Mouse (Mus musculus) kidney, adult 2 months (tissue): ENCODE data around the gene B4galnt2. TPM values are rescaled to one million over a fixed set of nuclear protein-coding genes. Genes with fewer than 3 reads are reported as not detected.

Experiments
- DNase-seq: peaks from one replicate; pipeline ENCODE4 v3.0.0; 2021
- H3K27ac ChIP-seq: fragments of 200-500 bp; 2 replicates; pipeline ENCODE4 v1.5.1; 2012; ENCODE audit warnings: low read depth, low read length, control low read depth, inconsistent platforms; ENCODE audit not compliant: insufficient read depth
- H3K27me3 ChIP-seq: fragments of 200-500 bp; replicated peaks from 2 replicates; pipeline ENCODE4 v1.6.1; 2012; ENCODE audit warnings: mild to moderate bottlenecking, moderate library complexity, low read length, inconsistent platforms; ENCODE audit not compliant: control insufficient read depth, insufficient read depth
- H3K36me3 ChIP-seq: fragments of 200-500 bp; 2 replicates; pipeline ENCODE4 v1.6.1; 2012; ENCODE audit warnings: mild to moderate bottlenecking, moderate library complexity, low read length, inconsistent platforms; ENCODE audit not compliant: control insufficient read depth, insufficient read depth
- H3K4me1 ChIP-seq: fragments of 200-500 bp; 2 replicates; pipeline ENCODE4 v1.6.1; 2011; ENCODE audit warnings: low read length; ENCODE audit not compliant: control insufficient read depth, insufficient read depth
- H3K4me3 ChIP-seq: fragments of 200-500 bp; 2 replicates; pipeline ENCODE4 v1.5.1; 2011; ENCODE audit warnings: mild to moderate bottlenecking, low read depth, low read length, control low read depth; ENCODE audit not compliant: insufficient read depth
- CTCF ChIP-seq: fragments of 200-500 bp; conservative IDR thresholded peaks from 2 replicates; pipeline ENCODE4 v1.5.1; 2011; ENCODE audit warnings: low read depth, mild to moderate bottlenecking, control low read depth, low read length, moderate library complexity, mixed read lengths; ENCODE audit not compliant: insufficient read depth, insufficient read length
- POLR2A ChIP-seq: fragments of 200-500 bp; IDR thresholded peaks from one replicate; pipeline ENCODE4 v1.6.1; 2011; ENCODE audit warnings: low read depth, low read length, control low read depth
- whole genome bisulfite sequencing: fragments of 180-500 bp; shearing (Covaris S2); methylation state at CpG from one replicate; pipeline ENCODE4 v1.1.7; 2018; 5-methylcytosine and 5-hydroxymethylcytosine counted together
- polyA plus RNA-seq: library from polyadenylated mRNA; depleted of rRNA; stranded (reverse); fragments of >200 nt; gene quantifications from 2 replicates; pipeline ENCODE4 v1.2.3, GENCODE M21; 2012

Gene B4galnt2
- polyA plus RNA-seq, 1 experiment: 0.38 TPM

DNA sequence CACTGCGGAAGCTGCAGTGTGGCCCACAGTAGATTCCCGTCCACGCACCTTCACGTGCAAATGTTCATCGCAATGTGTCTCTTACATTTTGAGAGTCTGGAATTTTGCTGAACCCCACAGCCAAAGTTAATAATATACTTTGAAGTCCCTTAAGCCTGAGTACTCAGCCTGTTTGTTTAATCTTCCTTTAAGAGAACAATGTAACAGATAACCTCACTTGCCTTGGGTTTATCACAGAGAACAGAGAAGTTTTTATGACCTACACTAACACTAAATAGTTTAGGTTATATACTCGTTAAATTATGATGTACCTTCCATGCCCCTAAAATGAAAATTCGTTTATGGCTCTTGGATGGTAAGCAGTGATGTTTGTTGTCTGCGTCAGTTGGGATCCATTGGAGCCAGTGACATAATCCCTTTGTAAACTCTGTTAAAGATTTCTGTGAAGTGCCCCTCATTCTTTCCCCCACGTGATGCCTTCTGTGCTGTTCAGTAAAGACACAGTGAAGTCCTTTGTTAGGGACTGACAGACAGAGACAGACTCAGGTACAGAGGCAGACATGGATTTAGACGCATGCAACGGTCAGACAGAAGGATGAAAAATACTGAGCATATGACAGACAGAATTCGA is 7.4 kb upstream of the B4galnt2 start:
- DNase-seq: no peak
- no peaks in the 10 kb centered on the region for H3K4me1 ChIP-seq
- peaks cover 1% of the 10 kb centered on the region for H3K27me3 ChIP-seq
- no peak overlapping the region for H3K4me3 ChIP-seq
- 67% methylated on average over 12 of the region's 12 CpGs for WGBS
- no peaks in the 10 kb centered on the region for H3K36me3 ChIP-seq
- no peak for TF ChIP-seq POLR2A
- TF ChIP-seq CTCF: no peak
- no peak overlapping the region for H3K27ac ChIP-seq

GRCm38 (mm10) chr11:95916426-95916825 is 1.7 kb upstream of the B4galnt2 start:
- H3K4me1 ChIP-seq: no peaks in the 10 kb centered on the region
- H3K27ac ChIP-seq: no peak overlapping the region
- H3K36me3 ChIP-seq: no peaks in the 10 kb centered on the region
- no peak overlapping the region for H3K4me3 ChIP-seq
- H3K27me3 ChIP-seq: peaks cover 9% of the 10 kb centered on the region
- WGBS: 22% methylated on average over 5 of the region's 5 CpGs
- no peak for DNase-seq
- no peak for TF ChIP-seq CTCF
- TF ChIP-seq POLR2A: no peak

DNA sequence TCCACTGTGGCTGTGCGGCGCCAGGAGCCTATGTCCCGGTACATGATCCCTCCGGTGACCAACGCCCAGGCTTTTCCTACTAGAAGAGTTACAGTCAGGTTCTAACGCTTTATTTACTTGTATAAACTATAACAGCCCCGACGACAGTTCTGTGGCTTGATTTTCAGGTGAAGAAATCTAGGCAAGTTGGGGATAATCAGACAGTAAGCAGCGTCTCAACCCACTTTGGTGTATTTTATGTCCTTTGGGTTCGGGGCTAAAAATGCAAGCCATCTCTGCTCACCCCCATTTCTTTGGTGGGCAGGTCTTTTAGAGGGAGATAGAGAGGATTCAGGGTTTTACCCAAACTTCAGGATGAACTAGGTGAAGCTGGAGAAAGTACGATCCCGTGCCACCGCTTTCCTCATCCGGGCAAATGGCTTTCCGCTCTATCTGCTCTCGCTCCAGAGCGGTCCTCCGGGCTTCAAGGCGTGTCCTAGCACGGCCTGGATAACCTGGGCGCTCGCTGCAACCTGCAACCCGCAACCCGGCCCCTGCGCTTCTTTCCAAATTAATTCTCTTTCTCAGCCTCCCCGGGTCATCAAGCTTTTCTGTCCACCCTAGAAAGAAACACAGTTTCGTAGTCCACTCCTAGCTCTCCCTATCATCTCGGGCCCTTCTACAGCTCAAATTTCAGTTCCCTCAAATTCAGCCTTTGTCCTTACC is 467 bp upstream of the B4galnt2 start:
- no peaks in the 10 kb centered on the region for H3K36me3 ChIP-seq
- peaks cover 9% of the 10 kb centered on the region for H3K27me3 ChIP-seq
- 4% methylated on average over 28 of the region's 28 CpGs for WGBS
- no peak overlapping the region for H3K27ac ChIP-seq
- no peaks in the 10 kb centered on the region for H3K4me1 ChIP-seq
- DNase-seq: peak; percentile 11
- TF ChIP-seq CTCF (no peak), POLR2A (no peak)
- no peak overlapping the region for H3K4me3 ChIP-seq

- Histone ChIP-seq H3K4me1 (no peaks in the 10 kb centered on the region), H3K4me3 (no peak overlapping the region), H3K27ac (no peak overlapping the region)
These were observed 628 bp downstream of the B4galnt2 start for GRCm38 (mm10) chr11:95913959-95914566.

GRCm38 (mm10) chr11:95911579-95911978 is 3.1 kb downstream of the B4galnt2 start:
- no peak for TF ChIP-seq POLR2A
- no peak for TF ChIP-seq CTCF
- Histone ChIP-seq H3K36me3 (no peaks in the 10 kb centered on the region), H3K4me1 (no peaks in the 10 kb centered on the region), H3K4me3 (no peak overlapping the region), H3K27ac (no peak overlapping the region), H3K27me3 (peaks cover 9% of the 10 kb centered on the region)
- WGBS: 29% methylated on average over 7 of the region's 7 CpGs
- DNase-seq: no peak

More at GRCm38 (mm10) chr11:95913959-95914566, 628 bp downstream of the B4galnt2 start:
- DNase-seq: no peak
- TF ChIP-seq POLR2A (no peak), CTCF (no peak)
- Histone ChIP-seq H3K27me3 (peaks cover 9% of the 10 kb centered on the region), H3K36me3 (no peaks in the 10 kb centered on the region)
- 9% methylated on average over 14 of the region's 14 CpGs for WGBS

DNA sequence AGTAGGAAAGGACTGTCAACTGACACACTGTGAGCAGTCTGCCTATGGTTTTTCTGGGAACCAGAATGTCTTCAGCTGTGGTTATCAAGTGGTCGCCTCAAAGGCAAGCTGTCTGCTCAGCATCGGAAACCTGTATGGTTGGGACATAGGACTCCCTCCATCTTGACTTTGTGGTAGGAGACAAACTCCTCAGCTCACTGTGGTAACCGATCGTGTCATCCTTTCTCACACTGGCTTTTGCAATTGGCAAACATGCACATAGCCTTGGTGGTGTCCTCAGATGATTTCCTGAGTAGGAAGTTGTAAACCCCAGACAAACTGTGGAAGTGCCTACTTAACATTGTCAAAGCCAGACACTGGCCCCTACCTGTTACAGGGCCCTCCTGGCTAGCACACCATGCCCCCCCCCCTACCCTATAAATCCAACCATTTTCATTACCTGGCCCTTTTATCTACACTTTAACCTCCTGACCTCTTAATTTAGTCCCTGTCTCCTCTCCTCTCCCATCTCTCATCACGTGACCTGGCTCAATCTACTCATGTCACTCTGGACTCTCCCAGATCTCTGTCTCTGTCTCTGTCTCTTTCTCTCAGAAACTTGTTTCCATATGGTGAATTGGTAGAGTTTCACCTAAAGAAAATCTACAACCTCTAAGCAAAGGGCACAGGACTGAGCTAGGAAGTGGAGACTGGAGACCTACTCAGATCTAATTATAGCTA is 6.7 kb downstream of the B4galnt2 start:
- Histone ChIP-seq H3K27me3 (no peaks in the 10 kb centered on the region; the same call in 1 of the 2 replicates), H3K4me3 (no peak overlapping the region), H3K36me3 (no peaks in the 10 kb centered on the region), H3K4me1 (no peaks in the 10 kb centered on the region), H3K27ac (no peak overlapping the region)
- no peak for DNase-seq
- no peak for TF ChIP-seq CTCF
- no peak for TF ChIP-seq POLR2A
- 91% methylated on average over 5 of the region's 5 CpGs for WGBS

- no peak overlapping the region for H3K4me3 ChIP-seq
- WGBS: 81% methylated on average over 2 of the region's 2 CpGs
- H3K27me3 ChIP-seq: no peaks in the 10 kb centered on the region
- no peak for TF ChIP-seq POLR2A
- peak; percentile 19 for DNase-seq
- no peaks in the 10 kb centered on the region for H3K36me3 ChIP-seq
- H3K4me1 ChIP-seq: 0 out of 2 replicates have a peak, but pooled peaks cover 2% of the 10 kb centered on the region
- no peak overlapping the region for H3K27ac ChIP-seq
These were observed 10.4 kb downstream of the B4galnt2 start for GRCm38 (mm10) chr11:95904290-95904689.
